Mouse (Mus musculus) naive thymus-derived CD4-positive, alpha-beta T cell, adult 2 months (primary cell): Measurements from ENCODE around the gene Casp8ap2.

Experiments used
- DNase-seq: peaks from one replicate; pipeline ENCODE4 v3.0.0-alpha.2; 2011; ENCODE audit warnings: low read depth

Casp8ap2 gene

GRCm38 (mm10) chr4:32668291-32668690 lies 53.0 kb downstream of the Casp8ap2 start:
- DNase-seq: peak; percentile 29

- no peak for DNase-seq
Observed at GRCm38 (mm10) chr4:32669825-32670224, 54.6 kb downstream of the Casp8ap2 start.

- no peak for DNase-seq
Observed at GRCm38 (mm10) chr4:32674025-32674424, 58.8 kb downstream of the Casp8ap2 start.

- no peak for DNase-seq
Observed at GRCm38 (mm10) chr4:32677471-32677870, 62.2 kb downstream of the Casp8ap2 start.

GRCm38 (mm10) chr4:32680843-32681242 lies 65.6 kb downstream of the Casp8ap2 start:
- no peak for DNase-seq

GRCm38 (mm10) chr4:32682471-32682870 lies 67.2 kb downstream of the Casp8ap2 start:
- no peak for DNase-seq

GRCm38 (mm10) chr4:32683061-32683582 lies 67.9 kb downstream of the Casp8ap2 start:
- DNase-seq: no peak
